Mouse (Mus musculus) hindlimb bud, embryonic 11.5 days (tissue): ENCODE results near the gene Ugt3a2.

Experiments
- DNase-seq: peaks from one replicate; pipeline ENCODE4 v3.0.0-alpha.2; 2012; ENCODE audit warnings: low read depth, low spot score; ENCODE audit errors: extremely low spot score

Gene Ugt3a2

GRCm38 (mm10) chr15:9335341-9335740 is at the start of gene Ugt3a2:
Ugt3a2 (plus strand) TSS chr15:9335550.
- no peak for DNase-seq

GRCm38 (mm10) chr15:9289660-9290059 is 45.7 kb upstream of the Ugt3a2 start:
- no peak for DNase-seq

- no peak for DNase-seq
Observed at GRCm38 (mm10) chr15:9305978-9306692, 29.2 kb upstream of the Ugt3a2 start.

GRCm38 (mm10) chr15:9334596-9334995 is 754 bp upstream of the Ugt3a2 start:
- no peak for DNase-seq

GRCm38 (mm10) chr15:9336616-9337015 is 1.3 kb downstream of the Ugt3a2 start:
- DNase-seq, result no peak

GRCm38 (mm10) chr15:9337021-9337420 is 1.7 kb downstream of the Ugt3a2 start:
- DNase-seq, result no peak

- no peak for DNase-seq
Observed at GRCm38 (mm10) chr15:9348739-9349138, 13.4 kb downstream of the Ugt3a2 start.

- DNase-seq, result no peak
Observed at GRCm38 (mm10) chr15:9362801-9363200, 27.5 kb downstream of the Ugt3a2 start.

GRCm38 (mm10) chr15:9368774-9369173 is 33.4 kb downstream of the Ugt3a2 start:
- no peak for DNase-seq

- no peak for DNase-seq
Observed at GRCm38 (mm10) chr15:9376281-9376680, 40.9 kb downstream of the Ugt3a2 start.

GRCm38 (mm10) chr15:9409475-9409874 is 74.1 kb downstream of the Ugt3a2 start:
- DNase-seq, result no peak
